In genomic region chr7:130270807-130271206, GRCm38 (mm10) we compare ENCODE assay signal across 16 mouse cellular contexts.
DNase-seq lines count a peak whose midpoint lies in the region; ATAC-seq and TF ChIP-seq lines count a peak whose summit lies in the region.
"Had no signal": no experiment of that assay in that cellular context is flagged by ENCODE, and none has a peak within 500 bp of the region (broad histone marks: within the 10 kb centered on the region; RNA-seq: fewer than 3 reads in every experiment).

No protein-coding gene starts in this region.

- H3K27ac ChIP-seq in hindbrain, embryonic 10.5 days = peak overlapping the region; percentile 95
- H3K27ac ChIP-seq in hindbrain, embryonic 14.5 days = no peak overlapping the region
- H3K27ac ChIP-seq in cortical plate, adult 2 months (ENCODE audit: insufficient read depth, low read length) = no peak overlapping the region
- H3K27ac ChIP-seq: heart, embryonic 10.5 days; hindbrain, embryonic 12.5 days; macrophage had no signal

- H3K9ac ChIP-seq in hindbrain, embryonic 14.5 days = no peak overlapping the region
- H3K9ac ChIP-seq: hindbrain, embryonic 12.5 days had no signal

- peak; percentile 55 to 64 for DNase-seq in adrenal gland, postnatal 36 days
- DNase-seq in adrenal gland, postnatal 10 days = no peak
- no peak for DNase-seq in hindbrain, embryonic 10.5 days (ENCODE audit: low spot score)
- no peak for DNase-seq in hindbrain, embryonic 14.5 days (ENCODE audit: low spot score)
- peak; percentile 22 for DNase-seq in lung, adult 2 months
- no peak for DNase-seq in lung, postnatal 25 days (ENCODE audit: low spot score)
- DNase-seq in retina, postnatal 1 day = no peak
- DNase-seq: B cell, adult 2 months; embryo, embryonic 11 days; gastrocnemius, postnatal 10 days; thymus, adult 2 months had no signal

- H3K4me2 ChIP-seq in hindbrain, embryonic 14.5 days (replicated peaks) = no peak overlapping the region
- H3K4me2 ChIP-seq: hindbrain, embryonic 12.5 days had no signal

- peaks cover 77% of the 10 kb centered on the region for H3K4me1 ChIP-seq in hindbrain, embryonic 10.5 days (replicated peaks)
- H3K4me1 ChIP-seq in hindbrain, embryonic 14.5 days (replicated peaks; ENCODE audit: control insufficient read depth, insufficient read depth, low read length) = peaks cover 4% of the 10 kb centered on the region; the same call in 1 of the 2 replicates
- peaks cover 3% of the 10 kb centered on the region; the same call in 1 of the 2 replicates for H3K4me1 ChIP-seq in lung, adult 2 months (ENCODE audit: control insufficient read depth, insufficient read depth, low read length)
- no peaks in the 10 kb centered on the region for H3K4me1 ChIP-seq in cortical plate, adult 2 months (ENCODE audit: control insufficient read depth, insufficient read depth, low read length)

- no peak for ATAC-seq in hindbrain, embryonic 14.5 days (ENCODE audit: low FRiP score)
- ATAC-seq: activated CD4-positive, CD25-positive, alpha-beta regulatory T cell, adult 4 months had no signal

- no peak overlapping the region for H3K4me3 ChIP-seq in hindbrain, embryonic 10.5 days
- no peak overlapping the region for H3K4me3 ChIP-seq in hindbrain, embryonic 14.5 days (replicated peaks; ENCODE audit: low read length)
- no peak overlapping the region for H3K4me3 ChIP-seq in lung, adult 2 months (replicated peaks; ENCODE audit: extremely low read depth, low read depth, low read length)
- H3K4me3 ChIP-seq in cortical plate, adult 2 months (ENCODE audit: insufficient read depth, low read length) = no peak overlapping the region
- H3K4me3 ChIP-seq: heart, embryonic 10.5 days; hindbrain, embryonic 12.5 days had no signal

- peaks cover 36% of the 10 kb centered on the region for H3K27me3 ChIP-seq in hindbrain, embryonic 10.5 days (ENCODE audit: insufficient read depth, poor library complexity, severe bottlenecking)
- no peaks in the 10 kb centered on the region for H3K27me3 ChIP-seq in hindbrain, embryonic 14.5 days (ENCODE audit: control insufficient read depth, insufficient read depth, low read length)

- peak; percentile 26; the same call in 1 of the 2 replicates for TF ChIP-seq CTCF in lung, adult 2 months (IDR thresholded peaks at IDR 0.05; ENCODE audit: insufficient read depth, low read length)
- peak; percentile 31 for TF ChIP-seq CTCF in cortical plate, adult 2 months (IDR thresholded peaks at IDR 0.05; ENCODE audit: extremely low read depth, insufficient read depth, low read length)

- WGBS in hindbrain, embryonic 10.5 days = 91% methylated on average over 5 of the region's 5 CpGs
- 87% methylated on average over 5 of the region's 5 CpGs for WGBS in hindbrain, embryonic 14.5 days
- 86% methylated on average over 5 of the region's 5 CpGs for WGBS in lung, adult 2 months

- no peaks in the 10 kb centered on the region for H3K9me3 ChIP-seq in hindbrain, embryonic 10.5 days
- no peaks in the 10 kb centered on the region for H3K9me3 ChIP-seq in hindbrain, embryonic 14.5 days (ENCODE audit: control insufficient read depth, low read length)
- H3K9me3 ChIP-seq: heart, embryonic 10.5 days; hindbrain, embryonic 12.5 days had no signal

- H3K36me3 ChIP-seq in hindbrain, embryonic 10.5 days = no peaks in the 10 kb centered on the region
- H3K36me3 ChIP-seq in hindbrain, embryonic 14.5 days (replicated peaks; ENCODE audit: control insufficient read depth, insufficient read depth) = no peaks in the 10 kb centered on the region
- H3K36me3 ChIP-seq: heart, embryonic 10.5 days; hindbrain, embryonic 12.5 days had no signal

- no peak for TF ChIP-seq POLR2A in lung, adult 2 months (IDR thresholded peaks at IDR 0.05; ENCODE audit: borderline replicate concordance, extremely low read depth, low read depth, low read length)
- no peak for TF ChIP-seq POLR2A in cortical plate, adult 2 months (IDR thresholded peaks at IDR 0.05; ENCODE audit: extremely low read depth, insufficient read depth, low read length)

Comparison
In these comparisons a context has a peak if more than half of its experiments do, and no peak if none do; other contexts are left out.
1. DNase-seq: peak in adrenal gland, postnatal 36 days (2 of 2) and lung, adult 2 months (single experiment); none in adrenal gland, postnatal 10 days (single experiment), hindbrain, embryonic 10.5 days (single experiment), hindbrain, embryonic 14.5 days (single experiment), lung, postnatal 25 days (single experiment) and retina, postnatal 1 day (single experiment).